Mouse (Mus musculus) MEL (cell line): ENCODE measurements around the gene Spns2. TPM values are rescaled to one million over a fixed set of nuclear protein-coding genes. Genes with fewer than 3 reads are reported as not detected.

Source experiments
- DNase-seq: peaks from one replicate; pipeline ENCODE4 v3.0.0; 2011; ENCODE audit warnings: low read depth, low spot score
- H3K27ac ChIP-seq: 2 replicates; pipeline ENCODE4 v1.5.1; 2012; ENCODE audit warnings: low read depth, mild to moderate bottlenecking, control low read depth, low read length, moderate library complexity; ENCODE audit not compliant: control insufficient read depth
- H3K27me3 ChIP-seq, 2 experiments: fragments of 150-350 bp in 1 of 2; sonication (generic) in 1 of 2; 2 replicates each; pipeline ENCODE4 v1.6.1; 2012; ENCODE audit warnings: low read length in 2 of 2, mild to moderate bottlenecking in 2 of 2, improper control_type of control experiment in 1 of 2, moderate library complexity in 1 of 2; ENCODE audit not compliant: insufficient read depth in 2 of 2, control insufficient read depth in 1 of 2
- H3K36me3 ChIP-seq, 2 experiments: 2 replicates each; pipeline ENCODE4 v1.6.1; 2012 to 2014; ENCODE audit warnings: low read length in 2 of 2, improper control_type of control experiment in 1 of 2, inconsistent platforms in 1 of 2, mild to moderate bottlenecking in 1 of 2; ENCODE audit not compliant: insufficient read depth in 2 of 2, control insufficient read depth in 1 of 2
- H3K4me1 ChIP-seq, 2 experiments: fragments of 150-350 bp in 1 of 2; sonication (generic) in 1 of 2; 2 replicates each; pipeline ENCODE4 v1.6.1; 2012; ENCODE audit warnings: low read length in 2 of 2, improper control_type of control experiment in 1 of 2, mild to moderate bottlenecking in 1 of 2; ENCODE audit not compliant: insufficient read depth in 2 of 2, control insufficient read depth in 1 of 2
- H3K4me3 ChIP-seq, 2 experiments: fragments of 150-350 bp in 1 of 2; sonication (generic) in 1 of 2; 2 replicates each; pipeline ENCODE4 v1.5.1; 2012; ENCODE audit warnings: low read depth in 2 of 2, low read length in 2 of 2, mild to moderate bottlenecking in 2 of 2, moderate library complexity in 2 of 2, control low read depth in 1 of 2, improper control_type of control experiment in 1 of 2; ENCODE audit not compliant: control insufficient read depth in 1 of 2, insufficient read depth in 1 of 2
- H3K79me2 ChIP-seq: 2 replicates; pipeline ENCODE4 v1.6.1; 2012; ENCODE audit warnings: mild to moderate bottlenecking, low read length, moderate library complexity; ENCODE audit not compliant: control insufficient read depth, poor library complexity, insufficient read depth
- H3K9ac ChIP-seq: 2 replicates; pipeline ENCODE4 v1.6.1; 2012; ENCODE audit warnings: low read depth, mild to moderate bottlenecking, control low read depth, low read length, moderate library complexity; ENCODE audit not compliant: control insufficient read depth, poor library complexity, severe bottlenecking
- H3K9me3 ChIP-seq: fragments of 150-350 bp; sonication (generic); replicated peaks from 2 replicates; pipeline ENCODE4 v1.6.1; 2012; ENCODE audit warnings: mild to moderate bottlenecking, low read length, improper control_type of control experiment, moderate library complexity; ENCODE audit not compliant: insufficient read depth
- BHLHE40 ChIP-seq: IDR thresholded peaks from 2 replicates; pipeline ENCODE4 v1.6.1; 2012; ENCODE audit warnings: low read depth, mild to moderate bottlenecking, inconsistent platforms, low read length, improper control_type of control experiment, borderline replicate concordance
- CHD1 ChIP-seq: IDR thresholded peaks from 2 replicates; pipeline ENCODE4 v1.6.1; 2012; ENCODE audit warnings: low read depth, mild to moderate bottlenecking, inconsistent platforms, low read length, improper control_type of control experiment
- GABPA ChIP-seq: IDR thresholded peaks from 2 replicates; pipeline ENCODE4 v1.6.1; 2012; ENCODE audit warnings: low read depth, mild to moderate bottlenecking, inconsistent platforms, low read length, improper control_type of control experiment, moderate library complexity
- GATA1 ChIP-seq: IDR thresholded peaks from 2 replicates; pipeline ENCODE4 v1.6.1; 2011; ENCODE audit warnings: low read depth, low read length, improper control_type of control experiment
- HCFC1 ChIP-seq: IDR thresholded peaks from 2 replicates; pipeline ENCODE4 v1.6.1; 2012; ENCODE audit warnings: low read depth, mild to moderate bottlenecking, inconsistent platforms, low read length, improper control_type of control experiment, moderate library complexity
- JUND ChIP-seq: IDR thresholded peaks from 2 replicates; pipeline ENCODE4 v1.6.1; 2011; ENCODE audit warnings: low read depth, mild to moderate bottlenecking, improper control_type of control experiment, low read length
- KAT2A ChIP-seq: conservative IDR thresholded peaks from 2 replicates; pipeline ENCODE4 v1.6.1; 2012; ENCODE audit warnings: low read depth, low read length, improper control_type of control experiment, inconsistent platforms
- MAZ ChIP-seq: IDR thresholded peaks from 2 replicates; pipeline ENCODE4 v1.6.1; 2012; ENCODE audit warnings: low read depth, mild to moderate bottlenecking, inconsistent platforms, low read length, improper control_type of control experiment
- MXI1 ChIP-seq: IDR thresholded peaks from 2 replicates; pipeline ENCODE4 v1.6.1; 2011; ENCODE audit warnings: mild to moderate bottlenecking, low read depth, low read length, improper control_type of control experiment
- MYB ChIP-seq: IDR thresholded peaks from 2 replicates; pipeline ENCODE4 v1.6.1; 2011; ENCODE audit warnings: mild to moderate bottlenecking, low read depth, low read length, improper control_type of control experiment
- NELFE ChIP-seq: IDR thresholded peaks from 2 replicates; pipeline ENCODE4 v1.6.1; 2011; ENCODE audit warnings: low read depth, low read length, improper control_type of control experiment
- POLR2A ChIP-seq, 2 experiments: IDR thresholded peaks; 2 replicates each; pipeline ENCODE4 v1.6.1; 2011 to 2012; ENCODE audit warnings: low read length in 2 of 2, mild to moderate bottlenecking in 2 of 2, control low read depth in 1 of 2, improper control_type of control experiment in 1 of 2, low read depth in 1 of 2, moderate library complexity in 1 of 2; ENCODE audit not compliant: control insufficient read depth in 1 of 2, insufficient read depth in 1 of 2, poor library complexity in 1 of 2
- POLR2AphosphoS2 ChIP-seq: IDR thresholded peaks from 2 replicates; pipeline ENCODE4 v1.6.1; 2011; ENCODE audit warnings: low read length, improper control_type of control experiment
- RCOR1 ChIP-seq: IDR thresholded peaks from 2 replicates; pipeline ENCODE4 v1.6.1; 2012; ENCODE audit warnings: low read depth, mild to moderate bottlenecking, inconsistent platforms, low read length, improper control_type of control experiment
- SIN3A ChIP-seq: IDR thresholded peaks from 2 replicates; pipeline ENCODE4 v1.6.1; 2012; ENCODE audit warnings: low read length, improper control_type of control experiment, inconsistent platforms
- SMC3 ChIP-seq: IDR thresholded peaks from 2 replicates; pipeline ENCODE4 v1.6.1; 2011; ENCODE audit warnings: low read depth, low read length, improper control_type of control experiment
- TAL1 ChIP-seq: IDR thresholded peaks from 2 replicates; pipeline ENCODE4 v1.6.1; 2012; ENCODE audit warnings: mild to moderate bottlenecking, inconsistent platforms, low read length, moderate library complexity, mixed read lengths
- TBP ChIP-seq: IDR thresholded peaks from 2 replicates; pipeline ENCODE4 v1.8.0; 2011; ENCODE audit warnings: low read depth, low read length, improper control_type of control experiment
- TCF12 ChIP-seq: IDR thresholded peaks from 2 replicates; pipeline ENCODE4 v1.6.1; 2014; ENCODE audit warnings: low read depth, mild to moderate bottlenecking, inconsistent platforms, low read length, improper control_type of control experiment, moderate library complexity
- UBTF ChIP-seq: IDR thresholded peaks from 2 replicates; pipeline ENCODE4 v1.6.1; 2012; ENCODE audit warnings: low read depth, mild to moderate bottlenecking, inconsistent platforms, low read length, improper control_type of control experiment, moderate library complexity, borderline replicate concordance; ENCODE audit not compliant: insufficient read depth
- ZC3H11A ChIP-seq: IDR thresholded peaks from 2 replicates; pipeline ENCODE4 v1.6.1; 2012; ENCODE audit warnings: low read depth, mild to moderate bottlenecking, inconsistent platforms, low read length, improper control_type of control experiment
- ZMIZ1 ChIP-seq: IDR thresholded peaks from 2 replicates; pipeline ENCODE4 v1.6.1; 2012; ENCODE audit warnings: low read depth, mild to moderate bottlenecking, inconsistent platforms, low read length, improper control_type of control experiment, moderate library complexity
- polyA plus RNA-seq, 2 experiments: library from polyadenylated mRNA; stranded (reverse) in 1 of 2; unstranded in 1 of 2; fragments of >175 nt in 1 of 2; fragments of >200 nt in 1 of 2; gene quantifications; 2 replicates each; pipeline versions ENCODE4 v1.2.1 to v1.2.4; 2012; ENCODE audit warnings: low replicate concordance in 2 of 2, low read depth in 1 of 2; ENCODE audit not compliant: insufficient read length in 2 of 2, insufficient read depth in 1 of 2, missing spikeins in 1 of 2
- total RNA-seq: library from RNA; depleted of rRNA; stranded (reverse); fragments of 300-350 nt; gene quantifications from 2 replicates; pipeline ENCODE4 v1.2.3, GENCODE M21; 2012

Gene Spns2
- total and polyA plus RNA-seq, 3 experiments = 0.58 to 3.0 TPM; not detected in 1

DNA sequence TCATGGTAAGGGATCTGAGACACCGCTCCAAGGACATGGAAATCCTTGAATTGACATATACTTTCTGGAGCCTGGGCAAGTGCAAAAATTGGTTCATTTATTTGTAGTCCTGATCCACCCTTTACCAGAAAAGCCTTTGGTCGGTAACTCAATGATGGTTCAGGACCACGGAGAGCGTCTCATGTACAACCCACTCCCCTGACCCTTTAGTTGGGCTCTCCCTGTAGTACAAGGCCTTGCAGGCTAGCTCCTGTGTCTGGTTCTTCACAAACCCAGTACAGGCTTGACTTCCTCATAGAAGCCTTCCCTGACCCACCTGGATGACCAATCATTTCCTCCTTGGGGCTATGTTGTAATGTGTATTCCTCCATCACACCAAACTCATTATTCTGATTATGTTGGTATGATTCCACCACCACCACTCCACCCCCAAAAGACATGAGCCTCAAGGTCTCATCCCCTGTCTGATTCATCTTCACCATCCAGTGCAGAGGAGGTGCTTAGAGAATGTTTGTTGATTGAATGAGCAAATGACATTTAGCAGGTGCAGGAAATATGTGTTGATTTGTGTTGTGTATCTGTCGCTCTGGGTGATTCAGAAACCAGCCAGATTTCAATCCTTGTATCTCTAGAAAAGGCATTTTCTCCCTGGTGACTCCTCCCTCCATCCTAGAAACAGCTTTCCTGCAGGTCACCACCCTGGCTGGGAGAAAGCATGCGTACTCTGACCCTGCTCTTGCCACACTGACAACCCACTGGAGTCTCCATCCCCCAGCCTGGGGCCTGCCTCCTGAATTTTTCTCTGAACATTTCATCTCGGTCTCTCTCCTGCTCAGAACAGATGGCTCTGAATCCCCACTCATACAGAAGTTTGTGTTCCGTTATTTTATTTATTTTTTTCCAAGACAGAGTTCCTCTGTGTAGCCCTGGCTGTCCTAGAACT is 4.6 kb upstream of the Spns2 start:
- Histone ChIP-seq H3K79me2 (no peaks in the 10 kb centered on the region), H3K27ac (no peak overlapping the region), H3K9ac (no peak overlapping the region), H3K36me3 (no peaks in the 10 kb centered on the region), H3K4me1 (peaks cover 0 to under 1% of the 10 kb centered on the region in 2 experiments; a peak in 1 of 4 replicates), H3K9me3 (no peaks in the 10 kb centered on the region), H3K27me3 (peaks cover 0 to under 1% of the 10 kb centered on the region in 2 experiments; a peak in 1 of 4 replicates)
- DNase-seq = peak; percentile 77
- TF ChIP-seq MYB = no peak
- no peak for TF ChIP-seq NELFE
- 0 out of 2 replicates have a peak, but pooled peaks have one; percentile 43 for TF ChIP-seq MXI1
- TF ChIP-seq TBP = no peak
- TF ChIP-seq HCFC1 = 0 out of 2 replicates have a peak, but pooled peaks have one; percentile 18
- TF ChIP-seq CHD1 = no peak
- peak; percentile 76 for TF ChIP-seq SIN3A
- TF ChIP-seq, all 39 proteins: peak for 3
- H3K4me3 ChIP-seq = no peak overlapping the region

DNA sequence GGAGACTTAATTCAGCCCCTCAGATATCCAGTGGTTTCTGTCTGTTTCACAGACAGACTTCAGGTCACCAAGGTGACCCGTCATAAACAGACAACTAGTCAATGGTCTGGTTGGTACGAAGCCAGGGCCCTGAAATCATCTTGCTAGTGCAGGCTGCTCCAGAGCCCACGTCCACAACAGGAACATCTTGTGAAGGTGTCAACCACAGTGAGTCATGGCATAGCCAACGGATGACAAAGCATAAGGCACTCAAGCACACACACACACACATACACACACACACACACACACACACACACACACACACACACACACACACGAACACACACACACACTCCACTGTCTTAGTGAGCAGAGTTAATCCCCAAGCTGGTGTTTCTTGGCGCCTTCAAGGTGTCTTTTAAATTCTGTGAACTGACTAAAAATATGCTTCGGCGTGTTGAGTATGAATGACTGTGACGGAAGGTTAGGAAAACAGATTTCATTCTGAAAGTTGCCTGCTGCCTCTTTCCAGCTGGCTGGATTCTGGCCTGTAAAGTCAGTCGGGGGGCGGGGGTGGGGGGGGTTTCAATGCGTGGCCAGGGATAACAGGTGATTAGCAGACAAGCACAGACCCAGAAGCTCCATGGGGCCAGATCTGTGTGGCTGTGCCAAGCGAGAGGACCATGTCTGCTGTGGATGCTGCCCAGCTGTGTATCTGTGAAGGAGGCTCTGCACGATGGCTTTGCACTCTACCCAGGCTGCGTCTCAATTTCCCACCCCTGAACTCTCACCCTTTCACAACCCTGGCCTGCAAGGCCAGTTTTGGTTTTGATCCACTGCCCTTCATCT is 1.6 kb upstream of the Spns2 start:
- no peak for TF ChIP-seq JUND
- Histone ChIP-seq H3K27ac (no peak overlapping the region), H3K4me3 (no peak overlapping the region), H3K79me2 (no peaks in the 10 kb centered on the region), H3K36me3 (peaks cover 0 to 5% of the 10 kb centered on the region in 2 experiments; a peak in 2 of 4 replicates), H3K9me3 (no peaks in the 10 kb centered on the region), H3K4me1 (peaks cover 0 to 17% of the 10 kb centered on the region in 2 experiments; a peak in 2 of 4 replicates), H3K27me3 (peaks cover 0 to 9% of the 10 kb centered on the region in 2 experiments; a peak in 2 of 4 replicates), H3K9ac (no peak overlapping the region)
- peak; percentile 55 for DNase-seq

DNA sequence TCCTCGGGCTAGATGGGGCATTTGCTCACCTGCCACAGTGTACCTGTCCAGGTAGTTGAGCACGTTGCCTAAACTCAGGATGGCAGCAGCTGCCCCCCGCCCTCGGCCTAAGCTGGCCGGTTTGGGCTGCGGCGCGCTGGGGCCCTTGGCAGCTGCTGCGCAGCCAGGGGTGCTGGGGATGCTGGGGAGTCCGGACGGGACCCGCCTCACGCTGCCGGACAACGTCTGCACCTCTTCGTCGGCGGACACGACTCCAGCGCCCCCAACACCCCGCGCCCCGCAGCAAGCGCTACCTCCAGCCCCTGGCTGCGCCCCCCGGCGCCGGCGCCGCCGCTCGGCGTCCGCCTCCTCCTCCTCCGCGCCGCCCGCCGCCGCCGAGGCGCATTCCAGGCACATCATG is 307 bp downstream of the Spns2 start:
- Histone ChIP-seq H3K9ac (peak overlapping the region; percentile 23), H3K36me3 (peaks cover 0 to 8% of the 10 kb centered on the region in 2 experiments; a peak in 2 of 4 replicates), H3K9me3 (no peaks in the 10 kb centered on the region), H3K27me3 (peaks cover 0 to 9% of the 10 kb centered on the region in 2 experiments; a peak in 2 of 4 replicates), H3K79me2 (no peaks in the 10 kb centered on the region), H3K4me3 (peak overlapping the region; percentile 21 to 51; a peak in 3 of 4 replicates), H3K4me1 (peaks cover 0 to 20% of the 10 kb centered on the region in 2 experiments; a peak in 2 of 4 replicates), H3K27ac (no peak overlapping the region)
- TF ChIP-seq ZC3H11A (no peak), KAT2A (no peak), HCFC1 (no peak), GABPA (no peak), POLR2A (IDR thresholded peaks at IDR 0.05; ENCODE audit: control insufficient read depth in 1 of 2, insufficient read depth in 1 of 2, low read depth in 1 of 2, low read length in 2 of 2, poor library complexity in 1 of 2) (no peak), TCF12 (no peak), POLR2AphosphoS2 (no peak), TAL1 (no peak), BHLHE40 (no peak), UBTF (no peak), MYB (no peak), SMC3 (no peak), MAZ (no peak), ZMIZ1 (no peak), RCOR1 (no peak), MXI1 (no peak), GATA1 (no peak), SIN3A (no peak)
- DNase-seq = no peak
